Mouse (Mus musculus) embryonic facial prominence, embryonic 11.5 days (tissue): ENCODE measurements at regions not wholly inside any gene's neighbourhood (a gene's known extent, or its start where the extent isn't known, plus 50 kb on each side); places are given as distances from the start of the nearest gene placed in this dataset.

ENCODE experiments used
- ATAC-seq: fragments of 200-750 bp; cut with Nextera tagmentation; replicated peaks from 2 replicates; pipeline ENCODE4 v1.8.0; 2017; ENCODE audit warnings: low read depth; ENCODE audit not compliant: insufficient number of reproducible peaks, low FRiP score, low TSS enrichment
- DNase-seq: peaks from one replicate; pipeline ENCODE4 v3.0.0-alpha.2; 2015; ENCODE audit warnings: low spot score
- H3K27ac ChIP-seq: fragments of 300-500 bp; sonication (generic); replicated peaks from 2 replicates; pipeline ENCODE4 v1.5.1; 2014; ENCODE audit warnings: mild to moderate bottlenecking, low read depth, low read length, control low read depth
- H3K27me3 ChIP-seq: fragments of 300-500 bp; sonication (generic); 2 replicates; pipeline ENCODE4 v1.6.1; 2014; ENCODE audit warnings: mild to moderate bottlenecking, low read length, moderate library complexity, mixed read lengths; ENCODE audit not compliant: control insufficient read depth, insufficient read depth
- H3K36me3 ChIP-seq: fragments of 300-500 bp; sonication (generic); replicated peaks from 2 replicates; pipeline ENCODE4 v1.6.1; 2014; ENCODE audit warnings: low read depth, mild to moderate bottlenecking, low read length, moderate library complexity, mixed read lengths; ENCODE audit not compliant: control insufficient read depth, insufficient read depth
- H3K4me1 ChIP-seq: fragments of 300-500 bp; sonication (generic); 2 replicates; pipeline ENCODE4 v1.6.1; 2014; ENCODE audit warnings: low read length, mixed read lengths; ENCODE audit not compliant: control insufficient read depth, insufficient read depth
- H3K4me2 ChIP-seq: fragments of 300-500 bp; sonication (generic); 2 replicates; pipeline ENCODE4 v1.6.1; 2014; ENCODE audit warnings: low read depth, mild to moderate bottlenecking, control low read depth, low read length, moderate library complexity
- H3K4me3 ChIP-seq: fragments of 300-500 bp; sonication (generic); 2 replicates; pipeline ENCODE4 v1.5.1; 2014; ENCODE audit warnings: low read depth, low read length, control low read depth
- H3K9ac ChIP-seq: fragments of 300-500 bp; sonication (generic); replicated peaks from 2 replicates; pipeline ENCODE4 v1.6.1; 2014; ENCODE audit warnings: mild to moderate bottlenecking, control low read depth, low read length
- H3K9me3 ChIP-seq: fragments of 300-500 bp; sonication (generic); replicated peaks from 2 replicates; pipeline ENCODE4 v1.6.1; 2016; ENCODE audit warnings: mild to moderate bottlenecking, low read length, inconsistent platforms, mixed read lengths; ENCODE audit not compliant: control insufficient read depth
- WGBS: fragments of 180-500 bp; shearing (Covaris S2); extraction: QIAGEN DNeasy Blood & Tissue Kit; methylation state at CpG from one replicate; pipeline ENCODE4 v1.1.7; 2014; 5-methylcytosine and 5-hydroxymethylcytosine counted together

DNA sequence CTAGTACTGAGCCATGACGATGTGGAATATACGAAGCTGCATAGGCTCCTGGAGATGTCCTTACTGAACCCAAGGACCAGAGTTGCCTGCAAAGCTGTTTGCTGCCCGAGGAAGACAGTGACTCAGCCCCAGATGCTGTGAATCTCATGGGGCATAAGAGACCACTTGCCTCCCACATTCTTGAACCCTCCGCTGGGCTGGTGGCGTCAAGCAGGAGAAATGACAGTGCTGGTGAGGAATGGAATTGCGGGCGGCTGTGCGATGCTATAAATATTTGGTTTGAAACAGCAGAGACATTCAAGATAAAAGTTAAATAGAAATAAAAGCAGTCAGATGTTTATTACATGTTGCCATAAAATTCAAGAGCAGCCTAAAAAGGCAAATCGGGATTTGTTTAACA lies 216.3 kb downstream of the Tshz3 start:
- Histone ChIP-seq H3K4me1 (no peaks in the 10 kb centered on the region), H3K4me2 (no peak overlapping the region), H3K9me3 (no peaks in the 10 kb centered on the region), H3K27ac (no peak overlapping the region), H3K9ac (no peak overlapping the region), H3K4me3 (no peak overlapping the region), H3K36me3 (no peaks in the 10 kb centered on the region), H3K27me3 (no peaks in the 10 kb centered on the region)
- WGBS = 86% methylated on average over 9 of the region's 9 CpGs
- no peak for ATAC-seq
- DNase-seq = no peak

DNA sequence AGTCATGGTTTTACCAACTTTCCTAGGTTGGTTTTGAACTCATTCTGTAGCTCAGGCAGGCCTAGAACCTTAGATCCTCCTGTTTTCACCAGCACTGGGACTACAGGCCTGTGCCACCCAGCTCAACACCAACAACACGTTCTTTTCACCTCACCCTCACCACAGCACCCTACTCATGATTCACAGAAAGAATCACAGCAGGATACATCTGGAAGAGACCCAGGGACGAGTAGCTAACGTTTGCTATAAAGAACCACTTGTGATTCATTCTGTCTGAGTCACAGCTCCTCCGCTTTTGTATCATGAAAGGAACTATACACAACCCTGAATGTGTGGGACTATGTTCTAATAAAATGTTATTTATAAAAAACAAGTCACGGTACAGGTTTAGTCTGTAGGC lies 217.3 kb downstream of the Tshz3 start:
- Histone ChIP-seq H3K4me3 (no peak overlapping the region), H3K27ac (no peak overlapping the region), H3K9ac (no peak overlapping the region), H3K9me3 (no peaks in the 10 kb centered on the region), H3K36me3 (no peaks in the 10 kb centered on the region), H3K4me2 (no peak overlapping the region), H3K4me1 (no peaks in the 10 kb centered on the region), H3K27me3 (no peaks in the 10 kb centered on the region)
- DNase-seq (no peak), ATAC-seq (no peak)
- 82% methylated on average over 5 of the region's 5 CpGs for WGBS

GRCm38 (mm10) chr7:36917011-36917410 lies 219.1 kb downstream of the Tshz3 start:
- Histone ChIP-seq H3K4me2 (no peak overlapping the region), H3K36me3 (no peaks in the 10 kb centered on the region), H3K27me3 (no peaks in the 10 kb centered on the region), H3K4me1 (no peaks in the 10 kb centered on the region), H3K27ac (no peak overlapping the region), H3K9ac (no peak overlapping the region), H3K4me3 (no peak overlapping the region), H3K9me3 (no peaks in the 10 kb centered on the region)
- DNase-seq = no peak
- no peak for ATAC-seq
- 71% methylated on average over 9 of the region's 9 CpGs for WGBS

DNA sequence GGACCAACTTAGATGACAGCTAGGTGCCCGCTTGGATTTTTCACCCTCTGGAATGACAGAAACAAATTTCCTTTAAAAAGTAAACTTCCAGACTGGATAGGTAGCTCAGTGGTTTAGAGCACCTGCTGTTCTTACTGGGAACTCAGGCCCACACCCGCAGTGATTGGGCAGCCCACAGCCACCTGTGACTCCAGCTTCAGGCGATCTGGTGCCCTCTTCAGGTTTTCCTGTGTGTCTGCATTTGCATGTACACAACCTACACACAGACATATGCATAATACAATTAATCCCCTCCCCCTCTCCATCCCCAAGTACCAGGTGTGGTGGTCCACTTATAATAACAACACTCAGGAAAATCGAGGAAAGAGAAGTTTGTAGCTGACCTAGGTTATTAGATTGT lies 221.5 kb downstream of the Tshz3 start:
- Histone ChIP-seq H3K4me2 (no peak overlapping the region), H3K4me1 (no peaks in the 10 kb centered on the region), H3K9me3 (no peaks in the 10 kb centered on the region), H3K9ac (no peak overlapping the region), H3K27me3 (no peaks in the 10 kb centered on the region), H3K4me3 (no peak overlapping the region), H3K36me3 (no peaks in the 10 kb centered on the region), H3K27ac (no peak overlapping the region)
- 77% methylated on average over 4 of the region's 4 CpGs for WGBS
- DNase-seq (peak; percentile 12), ATAC-seq (no peak)

- H3K36me3 ChIP-seq = no peaks in the 10 kb centered on the region
- no peak overlapping the region for H3K4me3 ChIP-seq
- H3K27me3 ChIP-seq = no peaks in the 10 kb centered on the region
- no peak for ATAC-seq
- no peak overlapping the region for H3K27ac ChIP-seq
- H3K4me1 ChIP-seq = no peaks in the 10 kb centered on the region
- no peak overlapping the region for H3K4me2 ChIP-seq
- DNase-seq = no peak
- no peaks in the 10 kb centered on the region for H3K9me3 ChIP-seq
- no peak overlapping the region for H3K9ac ChIP-seq
- WGBS = 87% methylated on average over 14 of the region's 14 CpGs
Observed at GRCm38 (mm10) chr7:36921003-36921402, 223.1 kb downstream of the Tshz3 start.

GRCm38 (mm10) chr7:36933490-36933889 lies 235.6 kb downstream of the Tshz3 start:
- H3K9me3 ChIP-seq = no peaks in the 10 kb centered on the region
- no peaks in the 10 kb centered on the region for H3K27me3 ChIP-seq
- ATAC-seq (no peak), DNase-seq (no peak)
- 67% methylated on average over 3 of the region's 4 CpGs for WGBS
- no peaks in the 10 kb centered on the region for H3K4me1 ChIP-seq
- no peak overlapping the region for H3K27ac ChIP-seq
- no peak overlapping the region for H3K4me2 ChIP-seq
- H3K9ac ChIP-seq = no peak overlapping the region
- no peak overlapping the region for H3K4me3 ChIP-seq
- H3K36me3 ChIP-seq = no peaks in the 10 kb centered on the region

- no peak overlapping the region for H3K9ac ChIP-seq
- no peaks in the 10 kb centered on the region for H3K27me3 ChIP-seq
- no peak overlapping the region for H3K4me3 ChIP-seq
- DNase-seq (peak; percentile 10), ATAC-seq (no peak)
- no peaks in the 10 kb centered on the region for H3K4me1 ChIP-seq
- 81% methylated on average over 21 of the region's 21 CpGs for WGBS
- H3K4me2 ChIP-seq = no peak overlapping the region
- no peak overlapping the region for H3K27ac ChIP-seq
- H3K36me3 ChIP-seq = no peaks in the 10 kb centered on the region
- no peaks in the 10 kb centered on the region for H3K9me3 ChIP-seq
Observed at GRCm38 (mm10) chr7:36934792-36935555, 237.1 kb downstream of the Tshz3 start.

- Histone ChIP-seq H3K27ac (no peak overlapping the region), H3K9me3 (no peaks in the 10 kb centered on the region), H3K9ac (no peak overlapping the region), H3K27me3 (no peaks in the 10 kb centered on the region), H3K36me3 (no peaks in the 10 kb centered on the region), H3K4me1 (no peaks in the 10 kb centered on the region), H3K4me3 (no peak overlapping the region), H3K4me2 (no peak overlapping the region)
- DNase-seq (no peak), ATAC-seq (no peak)
- WGBS = 71% methylated on average over 10 of the region's 10 CpGs
Observed at GRCm38 (mm10) chr7:36940611-36941010, 242.7 kb downstream of the Tshz3 start.
